Mouse (Mus musculus) CD4-positive, CD25-positive, alpha-beta regulatory T cell, adult 2 months (primary cell): ENCODE data around the gene Ddb2.

Experiments used
- DNase-seq: peaks from one replicate; pipeline ENCODE4 v3.0.0-alpha.2; 2012; ENCODE audit warnings: low read depth, low spot score

The Ddb2 gene

DNA sequence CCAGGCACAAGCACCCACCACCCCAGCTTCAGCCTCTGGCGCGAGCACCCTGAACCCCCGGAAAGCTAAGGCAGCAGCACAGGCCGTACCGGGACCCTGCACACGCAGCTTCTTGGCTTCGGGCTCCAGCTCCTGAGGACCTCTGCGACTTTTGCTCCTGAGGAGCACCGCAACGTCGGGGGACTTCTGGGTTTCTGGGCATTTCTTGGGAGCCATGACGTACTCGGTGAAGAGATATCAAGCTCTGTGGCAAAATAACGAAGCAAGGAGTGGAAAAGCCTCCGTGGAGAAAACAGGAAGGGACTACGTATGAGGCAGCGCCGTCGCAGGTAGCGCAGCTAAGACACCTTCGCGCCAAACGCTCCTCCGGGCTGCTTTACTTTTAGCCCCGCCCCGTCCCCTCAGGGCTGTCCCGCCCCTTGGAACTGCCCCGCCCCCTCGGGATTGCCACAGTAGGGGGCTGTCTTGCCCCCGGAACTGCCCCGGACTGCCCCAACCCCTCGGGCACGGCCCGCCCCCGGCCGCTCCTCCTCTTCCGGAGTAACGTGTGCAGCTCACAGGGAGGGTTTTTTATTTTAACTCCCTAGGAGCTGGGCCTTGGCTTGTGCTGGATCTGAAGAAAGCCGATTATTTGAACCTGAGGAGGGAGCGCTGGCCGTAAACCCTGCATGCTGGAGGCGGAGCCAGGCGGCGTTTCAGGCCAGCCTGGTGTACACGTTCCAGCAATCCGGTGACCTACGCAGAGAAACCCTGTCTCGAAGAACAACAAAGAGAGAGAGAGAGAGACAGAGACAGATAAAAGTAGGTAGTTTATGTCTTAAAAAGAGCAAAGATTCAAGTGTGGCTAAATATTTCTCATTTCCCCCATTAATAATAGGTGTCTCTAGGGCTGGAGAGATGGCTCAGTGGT, at the start of gene Ddb2:
TSS of gene Ddb2 (minus strand) at position 382 of the 910 bp plus-strand sequence.
- peak; percentile 98 for DNase-seq

GRCm38 (mm10) chr2:91285885-91286505, 49.2 kb upstream of the Ddb2 start:
- peak; percentile 80 for DNase-seq

DNA sequence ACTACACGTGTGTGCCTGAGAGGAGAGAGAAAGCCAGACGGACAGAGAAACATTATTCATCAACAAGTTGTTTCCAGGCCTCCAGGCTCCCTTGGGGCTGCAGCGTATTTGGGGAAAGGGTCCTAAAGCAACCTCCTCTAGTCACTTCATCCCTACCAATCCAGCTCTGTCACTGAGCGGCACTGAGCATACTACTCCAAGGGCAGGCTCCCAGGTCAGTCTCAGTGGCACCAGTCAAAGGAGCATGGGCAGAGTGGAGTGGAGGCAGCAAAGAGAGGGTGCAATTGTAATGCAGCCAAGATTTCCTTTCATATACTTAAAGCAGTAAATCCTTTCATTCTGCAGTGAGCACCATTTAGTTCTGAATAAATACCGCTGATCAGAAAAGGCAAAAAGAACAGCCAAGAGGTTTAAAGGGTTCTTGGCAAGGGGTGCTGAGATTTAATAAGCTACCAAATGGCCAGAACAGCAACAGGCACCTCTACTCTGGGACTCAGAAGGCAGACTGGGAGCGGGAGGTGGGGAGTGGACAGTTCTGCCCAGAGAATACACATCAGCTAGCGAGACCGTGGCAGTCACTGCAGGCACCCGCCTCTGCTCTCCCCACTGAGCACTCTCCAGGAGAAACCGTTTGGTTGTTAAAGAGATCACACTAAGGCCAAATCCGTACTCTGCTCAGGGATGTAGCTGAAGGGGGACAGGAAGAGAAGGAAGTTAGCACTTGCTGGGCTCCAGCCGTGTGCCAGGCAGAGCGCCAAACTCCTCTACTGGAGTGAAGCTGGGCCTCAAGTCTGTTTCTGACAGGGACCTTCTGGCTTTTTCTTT, 47.8 kb upstream of the Ddb2 start:
- no peak for DNase-seq

DNA sequence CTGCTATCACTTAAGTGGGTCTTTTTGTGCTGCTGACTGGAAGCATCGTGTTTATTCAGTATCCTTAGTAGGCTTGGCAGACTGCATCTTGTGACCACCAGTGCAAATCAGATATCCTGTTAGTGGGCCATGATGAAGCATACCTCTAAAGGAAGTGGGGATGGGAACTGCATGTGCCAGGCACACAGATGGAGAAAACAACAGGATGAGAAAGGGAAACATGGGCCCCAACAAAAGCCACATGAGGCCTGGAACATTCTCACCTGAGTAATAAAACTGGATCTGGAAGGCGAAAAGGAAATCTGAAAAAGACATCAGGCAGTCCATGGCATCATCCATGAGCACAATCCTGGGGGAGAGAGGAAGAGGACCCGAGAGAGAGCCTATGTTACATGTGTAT, 47.2 kb upstream of the Ddb2 start:
- no peak for DNase-seq

DNA sequence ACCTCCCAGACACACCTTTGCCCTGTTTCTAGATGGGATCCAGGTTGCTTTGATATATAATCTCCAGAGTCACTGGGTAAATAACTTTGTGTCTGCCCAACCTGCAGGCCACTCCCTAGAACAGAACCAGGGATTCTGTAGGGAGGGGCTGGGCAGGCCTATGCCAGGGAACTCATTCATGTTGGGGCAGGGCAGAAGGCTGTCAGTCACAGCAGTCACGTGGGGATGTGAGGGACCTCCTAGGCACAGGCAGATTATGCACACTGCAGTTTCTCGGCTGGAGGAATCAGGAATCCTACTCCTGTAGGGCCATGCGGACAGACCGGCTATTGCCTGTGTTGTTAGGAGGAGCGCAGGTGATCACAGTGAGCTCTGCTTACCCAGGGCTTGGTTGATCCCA, 44.6 kb upstream of the Ddb2 start:
- no peak for DNase-seq

DNA sequence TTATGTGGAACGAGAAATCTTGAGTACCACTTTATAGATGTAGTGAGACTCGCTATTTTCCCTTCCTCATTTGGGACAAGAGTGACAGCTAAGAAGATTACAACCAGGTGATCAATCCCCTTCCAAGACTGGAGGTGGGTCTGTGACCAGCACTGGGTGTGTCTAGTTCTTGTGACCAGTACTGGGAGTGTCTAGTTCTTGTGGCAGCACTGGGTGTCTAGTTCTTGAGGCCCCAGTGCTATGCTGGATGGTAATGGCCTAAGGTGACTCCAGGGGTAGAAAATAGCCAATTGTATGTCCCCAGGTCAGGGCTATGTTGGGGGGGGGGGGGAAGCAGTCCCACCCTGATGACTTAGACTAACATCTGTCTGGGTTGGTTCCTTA, 42.6 kb upstream of the Ddb2 start:
- no peak for DNase-seq

GRCm38 (mm10) chr2:91278749-91279371, 42.1 kb upstream of the Ddb2 start:
- DNase-seq: peak; percentile 34

GRCm38 (mm10) chr2:91269687-91270133, 32.9 kb upstream of the Ddb2 start:
- no peak for DNase-seq

DNA sequence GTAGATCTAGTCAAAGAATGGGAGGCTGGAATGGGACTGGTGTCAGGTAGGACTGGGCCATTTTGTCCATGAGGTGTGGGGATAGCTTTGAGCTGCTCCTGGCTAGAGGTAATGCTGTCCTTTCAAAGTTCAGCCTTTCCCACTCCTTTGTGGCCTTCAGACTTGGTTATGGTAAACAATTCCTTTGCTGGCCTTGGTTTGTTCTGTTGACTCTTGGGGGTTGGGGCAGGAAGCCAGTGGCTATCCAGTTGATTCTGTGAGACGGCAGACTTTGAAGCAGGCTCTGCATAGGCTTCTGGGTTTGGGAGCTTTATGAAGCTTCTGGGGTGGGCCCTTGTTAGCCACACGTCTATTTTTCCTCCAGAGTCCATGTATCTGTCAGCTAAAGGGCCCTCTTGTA, 31.9 kb upstream of the Ddb2 start:
- no peak for DNase-seq

DNA sequence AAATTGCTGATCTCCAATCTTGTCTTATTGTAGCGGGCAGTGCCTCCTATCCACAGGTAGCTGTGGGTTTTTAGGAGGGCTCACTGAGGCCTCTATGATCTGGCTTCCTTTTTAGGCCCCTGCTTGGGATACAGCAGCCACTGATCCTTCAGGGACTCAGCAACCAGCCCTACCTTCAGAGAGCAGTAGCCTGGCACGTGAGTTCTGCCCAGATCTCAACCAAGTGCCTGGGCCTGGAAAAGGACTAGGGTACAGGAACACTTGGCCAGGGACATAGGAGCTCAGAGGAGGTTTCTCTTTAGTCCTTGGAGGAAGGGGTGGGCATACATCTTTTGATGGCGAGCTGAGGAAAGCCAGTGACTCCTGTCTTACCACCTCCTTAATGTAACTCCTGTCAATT, 31.3 kb upstream of the Ddb2 start:
- DNase-seq: no peak

DNA sequence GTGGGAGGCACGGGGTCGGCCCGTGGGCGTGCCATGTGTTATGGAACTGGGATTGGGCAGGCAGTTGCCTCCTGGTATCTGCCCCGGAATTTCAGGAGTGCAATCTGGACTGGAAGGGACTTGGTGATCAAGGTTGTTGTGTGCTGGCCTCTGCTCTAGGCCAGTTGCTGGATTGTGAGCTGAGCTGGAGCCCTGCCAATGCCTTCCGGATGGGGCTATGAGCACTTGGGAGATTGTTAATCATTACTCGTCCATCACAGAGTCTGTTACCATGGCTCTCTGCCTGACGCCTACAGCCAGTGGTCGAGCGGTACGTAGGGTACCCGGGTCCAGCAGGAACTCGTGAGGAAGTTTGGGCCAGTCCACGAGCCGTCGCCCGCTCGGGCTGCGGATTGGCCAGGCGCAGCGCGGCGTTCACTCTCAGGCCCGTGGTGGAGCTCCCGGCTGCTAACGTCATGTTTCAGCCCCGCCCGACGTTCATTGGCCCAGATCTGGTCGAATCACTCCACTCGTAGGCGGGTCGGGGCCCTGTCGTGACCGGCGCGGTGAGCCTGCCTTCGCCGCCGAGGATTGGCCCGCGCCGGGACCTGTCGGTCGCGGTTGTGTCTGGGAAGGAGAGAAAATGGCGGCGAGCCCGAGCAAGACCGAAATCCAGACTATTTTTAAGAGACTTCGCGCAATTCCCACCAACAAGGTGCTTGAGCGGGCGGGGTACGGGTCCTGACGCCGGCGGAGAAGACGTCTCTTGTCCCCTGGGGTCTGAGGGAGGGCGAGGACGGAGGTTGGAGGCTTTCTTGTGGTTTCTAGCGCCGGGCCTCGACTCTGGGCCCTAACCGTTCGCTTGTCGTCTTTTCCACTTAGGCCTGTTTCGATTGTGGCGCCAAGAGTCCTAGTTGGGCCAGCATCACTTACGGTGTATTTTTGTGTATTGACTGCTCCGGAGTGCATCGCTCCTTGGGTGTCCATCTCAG, 28.2 kb upstream of the Ddb2 start, which contains the start of gene Arfgap2:
TSS of gene Arfgap2 (plus strand) at position 264 of the 971 bp plus-strand sequence.
- DNase-seq: peak; percentile 97

GRCm38 (mm10) chr2:91263692-91264660, 27.2 kb upstream of the Ddb2 start:
- DNase-seq: peak; percentile 17

DNA sequence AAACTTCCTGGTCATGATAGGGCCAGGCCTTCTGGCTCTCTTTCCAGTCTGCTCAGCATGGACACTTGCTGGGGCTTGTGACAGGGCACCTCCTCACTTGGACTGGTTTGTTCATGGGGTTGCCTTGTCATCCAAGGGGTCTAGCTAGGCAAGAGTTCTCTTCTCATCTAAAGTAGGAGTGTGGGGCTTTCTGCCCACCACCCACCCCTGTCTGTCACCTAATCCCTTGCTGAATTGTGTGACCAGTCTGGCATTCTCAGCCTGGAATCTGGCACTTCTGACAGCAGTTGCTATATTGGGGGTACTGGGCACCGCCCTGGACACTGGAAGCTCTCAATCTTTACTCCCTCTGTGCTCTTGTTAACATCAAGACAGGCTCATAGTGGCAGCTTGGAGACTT, 22.7 kb upstream of the Ddb2 start:
- no peak for DNase-seq

GRCm38 (mm10) chr2:91258830-91259229, 22.0 kb upstream of the Ddb2 start:
- no peak for DNase-seq

DNA sequence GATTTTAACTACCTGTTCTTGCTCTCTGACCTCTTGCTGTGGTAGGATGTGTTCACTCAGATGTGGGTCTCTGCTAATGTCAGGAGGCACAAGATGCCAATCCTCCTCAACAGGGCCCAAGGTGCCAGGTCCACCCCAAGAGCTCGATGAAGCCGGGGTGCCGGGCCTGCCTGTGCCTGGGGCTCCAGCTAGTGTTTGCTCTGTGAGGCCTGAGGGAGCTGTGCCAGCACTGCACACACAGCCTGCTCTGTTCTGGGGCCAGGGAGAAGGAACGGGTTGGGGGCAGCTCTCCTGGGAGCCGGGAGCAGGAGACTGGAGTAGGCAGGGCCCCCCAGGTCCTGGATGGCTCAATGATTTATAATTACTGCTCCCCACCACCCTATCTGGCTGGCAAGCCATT, 21.3 kb upstream of the Ddb2 start:
- DNase-seq: no peak

GRCm38 (mm10) chr2:91257126-91257980, 20.6 kb upstream of the Ddb2 start:
- peak; percentile 39 for DNase-seq

- DNase-seq: peak; percentile 60
Measured at GRCm38 (mm10) chr2:91256256-91257125, 19.7 kb upstream of the Ddb2 start.
